Mouse (Mus musculus) liver, postnatal 0 days (tissue): ENCODE measurements around the gene Gm5475. TPM values are rescaled to one million over a fixed set of nuclear protein-coding genes. Genes with fewer than 3 reads are reported as not detected.

Experiments used
- ATAC-seq: fragments of 200-750 bp; cut with Nextera tagmentation; 2 replicates; pipeline ENCODE4 v1.8.0; 2017; ENCODE audit warnings: mild to moderate bottlenecking, moderate library complexity
- DNase-seq: peaks from one replicate; pipeline ENCODE4 v3.0.0-alpha.2; 2016
- H3K27ac ChIP-seq: fragments of 300-500 bp; sonication (generic); 2 replicates; pipeline ENCODE4 v1.5.1; 2014; ENCODE audit warnings: antibody characterized with exemption, moderate library complexity, mild to moderate bottlenecking, low read depth
- H3K27me3 ChIP-seq: fragments of 300-500 bp; sonication (generic); 2 replicates; pipeline ENCODE4 v1.6.1; 2014; ENCODE audit warnings: low read length, control low read depth, mixed read lengths; ENCODE audit not compliant: insufficient read depth
- H3K36me3 ChIP-seq: fragments of 300-500 bp; sonication (generic); replicated peaks from 2 replicates; pipeline ENCODE4 v1.6.1; 2014; ENCODE audit warnings: mild to moderate bottlenecking, control low read depth, low read length, moderate library complexity, mixed read lengths; ENCODE audit not compliant: insufficient read depth
- H3K4me1 ChIP-seq: fragments of 300-500 bp; sonication (generic); 2 replicates; pipeline ENCODE4 v1.6.1; 2014; ENCODE audit warnings: antibody characterized with exemption, mild to moderate bottlenecking, control low read depth; ENCODE audit not compliant: insufficient read depth
- H3K4me2 ChIP-seq: fragments of 300-500 bp; sonication (generic); 2 replicates; pipeline ENCODE4 v1.6.1; 2014; ENCODE audit warnings: low read depth, mild to moderate bottlenecking, low read length, moderate library complexity, mixed read lengths
- H3K4me3 ChIP-seq: fragments of 300-500 bp; sonication (generic); 2 replicates; pipeline ENCODE4 v1.5.1; 2014; ENCODE audit warnings: low read depth, low read length
- H3K9ac ChIP-seq: fragments of 300-500 bp; sonication (generic); replicated peaks from 2 replicates; pipeline ENCODE4 v1.6.1; 2014; ENCODE audit warnings: mild to moderate bottlenecking, moderate library complexity
- H3K9me3 ChIP-seq: fragments of 300-500 bp; sonication (generic); 2 replicates; pipeline ENCODE4 v1.6.1; 2016; ENCODE audit warnings: mild to moderate bottlenecking, control low read depth, low read length, mixed read lengths
- CTCF ChIP-seq: sonication (generic); IDR thresholded peaks from 2 replicates; pipeline ENCODE4 v1.5.1; 2016; ENCODE audit warnings: antibody characterized with exemption, low read depth
- EP300 ChIP-seq: IDR thresholded peaks from 2 replicates; pipeline ENCODE4 v1.6.1; 2016; ENCODE audit warnings: antibody characterized with exemption, low read depth, mild to moderate bottlenecking
- WGBS: fragments of 180-500 bp; shearing (Covaris S2); extraction: QIAGEN DNeasy Blood & Tissue Kit; methylation state at CpG from one replicate; pipeline ENCODE4 v1.1.7; 2014; ENCODE audit not compliant: insufficient replicate concordance; 5-methylcytosine and 5-hydroxymethylcytosine counted together
- polyA plus RNA-seq: library from polyadenylated mRNA; unstranded; fragments of >200 nt; fragmentation: Nextera tagmentation; extraction: Ambion mirVana; gene quantifications from 2 replicates; pipeline ENCODE4 v1.2.1, GENCODE M21; 2015

Gm5475 gene
- polyA plus RNA-seq, 1 experiment from 2014 or later = 0.04 TPM

DNA sequence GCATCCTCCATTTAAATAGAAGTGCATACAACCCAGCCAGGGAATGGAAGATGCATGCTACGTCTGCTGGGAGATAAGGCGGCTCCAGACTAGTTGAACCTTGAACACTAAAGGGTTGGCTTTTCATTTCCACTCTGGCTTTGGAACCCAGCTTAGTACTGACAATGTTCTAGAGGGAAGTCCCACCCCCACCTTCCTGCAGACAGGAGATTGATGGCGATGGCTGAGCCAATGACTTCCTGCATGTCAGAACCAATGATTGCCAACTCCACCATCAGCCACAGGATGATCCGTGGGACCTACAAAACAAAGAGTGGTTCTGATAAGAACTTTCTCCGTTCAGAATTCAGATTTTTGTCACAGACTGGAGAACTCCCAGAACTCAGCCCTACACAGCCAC, 15.9 kb upstream of the Gm5475 start:
- 37% methylated on average over 5 of the region's 5 CpGs for WGBS
- Histone ChIP-seq H3K4me1 (peaks cover 18% of the 10 kb centered on the region), H3K9me3 (no peaks in the 10 kb centered on the region), H3K36me3 (peaks cover 76% of the 10 kb centered on the region), H3K4me2 (no peak overlapping the region), H3K27me3 (no peaks in the 10 kb centered on the region), H3K4me3 (no peak overlapping the region), H3K9ac (no peak overlapping the region), H3K27ac (no peak overlapping the region)
- DNase-seq = no peak
- no peak for ATAC-seq
- TF ChIP-seq CTCF = no peak
- no peak for TF ChIP-seq EP300

DNA sequence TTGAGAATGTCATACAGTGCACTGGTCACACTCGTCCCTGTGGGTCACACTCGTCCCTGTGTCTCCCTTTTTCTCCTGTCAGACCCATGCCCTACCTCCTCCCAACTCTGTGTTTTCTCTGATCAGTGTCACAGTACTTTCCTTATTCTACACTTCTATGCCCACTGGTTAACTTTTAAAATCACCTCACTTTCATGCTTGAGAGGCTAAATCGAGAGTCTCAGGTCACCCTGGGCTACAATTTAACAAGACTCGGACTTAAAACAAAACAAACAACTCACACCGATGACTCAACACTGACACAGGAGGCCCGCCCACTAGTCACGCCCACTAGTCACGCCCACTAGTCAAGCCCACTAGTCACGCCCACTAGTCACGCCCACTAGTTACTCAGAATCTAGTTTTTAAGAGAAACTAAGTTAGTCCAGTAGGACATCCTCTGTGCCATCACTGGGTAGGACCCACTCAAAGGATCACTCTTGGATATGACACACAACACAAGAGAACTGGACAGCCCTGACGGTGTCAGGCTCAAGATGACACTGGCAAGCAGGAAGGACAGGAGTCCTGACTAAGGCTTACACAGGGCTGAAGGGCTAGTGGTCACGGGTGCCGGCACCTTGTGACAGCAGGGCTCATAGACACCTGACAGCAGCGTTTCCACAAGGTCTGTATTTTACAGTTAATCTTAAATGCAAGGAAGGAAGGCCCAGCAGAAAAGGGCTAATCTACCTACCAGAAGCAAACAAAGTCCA, 10.9 kb upstream of the Gm5475 start:
- H3K4me3 ChIP-seq = 0 out of 2 replicates have a peak overlapping the region, but pooled peaks have one; percentile 7
- TF ChIP-seq CTCF (no peak), EP300 (no peak; the same call in 1 of the 2 replicates)
- WGBS = 38% methylated on average over 14 of the region's 14 CpGs
- peak overlapping the region; percentile 54 for H3K4me2 ChIP-seq
- H3K27ac ChIP-seq = peak overlapping the region; percentile 80
- H3K4me1 ChIP-seq = peaks cover 35% of the 10 kb centered on the region
- DNase-seq = peak; percentile 93
- no peaks in the 10 kb centered on the region for H3K9me3 ChIP-seq
- peak; percentile 91 for ATAC-seq
- H3K36me3 ChIP-seq = peaks cover 40% of the 10 kb centered on the region
- peak overlapping the region; percentile 52; the same call in 1 of the 2 replicates for H3K9ac ChIP-seq
- H3K27me3 ChIP-seq = no peaks in the 10 kb centered on the region

DNA sequence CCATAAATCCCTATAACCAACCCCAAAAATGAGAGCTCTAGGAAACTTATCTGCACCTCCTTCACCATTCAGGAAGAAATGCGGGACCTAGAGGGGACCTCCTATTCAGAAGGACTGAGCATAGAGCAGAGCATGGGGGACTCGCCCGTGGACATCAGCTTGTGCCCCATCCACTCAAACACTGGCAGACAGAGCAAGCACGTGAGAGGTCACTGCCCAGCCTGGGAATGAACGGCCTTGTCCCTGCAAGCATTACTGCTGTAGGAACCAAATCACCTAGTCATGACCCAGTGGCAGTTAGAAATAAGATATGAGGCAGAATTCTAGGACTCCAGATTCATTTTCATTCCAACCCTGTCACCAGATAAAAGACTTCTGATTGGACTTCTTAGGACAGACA, 10.2 kb upstream of the Gm5475 start:
- peaks cover 38% of the 10 kb centered on the region for H3K36me3 ChIP-seq
- H3K9me3 ChIP-seq = no peaks in the 10 kb centered on the region
- H3K4me1 ChIP-seq = peaks cover 39% of the 10 kb centered on the region
- no peak overlapping the region for H3K4me3 ChIP-seq
- H3K27me3 ChIP-seq = no peaks in the 10 kb centered on the region
- ATAC-seq = no peak
- no peak overlapping the region for H3K4me2 ChIP-seq
- TF ChIP-seq CTCF (no peak), EP300 (no peak)
- no peak for DNase-seq
- H3K27ac ChIP-seq = peak overlapping the region; percentile 50
- no peak overlapping the region for H3K9ac ChIP-seq
- WGBS = 84% methylated on average over 5 of the region's 5 CpGs

DNA sequence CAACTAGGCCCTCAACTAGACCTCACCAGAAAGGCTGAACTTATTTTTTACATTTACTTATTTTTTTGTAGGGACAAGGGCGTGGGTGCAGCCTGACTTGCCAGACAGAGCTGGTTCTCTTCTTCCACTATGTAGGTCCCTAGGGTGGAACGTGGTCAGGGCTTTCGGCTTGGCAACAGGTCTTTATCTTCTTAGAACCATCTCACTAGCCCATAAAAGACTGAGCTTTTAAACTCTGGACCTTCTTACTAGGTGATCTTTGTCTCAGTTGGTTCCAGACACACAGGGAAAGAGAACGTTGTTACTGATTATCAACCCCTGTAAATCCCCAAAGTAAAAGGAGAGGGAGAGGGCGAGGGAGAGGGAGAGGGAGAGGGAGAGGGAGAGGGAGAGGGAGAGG, 8.6 kb upstream of the Gm5475 start:
- Histone ChIP-seq H3K9me3 (no peaks in the 10 kb centered on the region), H3K4me3 (no peak overlapping the region), H3K27ac (no peak overlapping the region), H3K4me1 (peaks cover 46% of the 10 kb centered on the region), H3K27me3 (no peaks in the 10 kb centered on the region), H3K9ac (no peak overlapping the region), H3K36me3 (peaks cover 24% of the 10 kb centered on the region), H3K4me2 (no peak overlapping the region)
- ATAC-seq (no peak), DNase-seq (no peak)
- TF ChIP-seq CTCF (no peak), EP300 (no peak)
- WGBS = 62% methylated on average over 4 of the region's 5 CpGs

DNA sequence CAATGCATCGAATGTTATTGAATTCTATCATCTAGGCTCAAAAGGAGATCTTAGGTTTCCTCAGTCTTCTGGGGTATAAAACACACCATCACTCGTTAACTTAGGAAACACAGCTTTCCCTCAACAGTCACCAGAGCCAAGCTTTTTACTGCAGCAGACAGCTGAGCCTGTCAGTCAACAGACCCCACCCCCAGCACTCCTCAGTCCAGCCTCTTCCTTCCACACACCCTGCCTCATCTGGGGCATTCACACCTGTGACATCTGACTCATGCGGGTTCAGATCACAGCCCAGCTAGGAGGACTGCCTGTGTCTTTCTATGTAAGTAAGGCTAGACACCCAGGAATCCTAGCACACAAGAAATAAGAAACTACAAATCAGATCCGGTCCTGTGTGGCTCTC, 7.9 kb upstream of the Gm5475 start:
- TF ChIP-seq CTCF (no peak), EP300 (no peak)
- H3K9me3 ChIP-seq = no peaks in the 10 kb centered on the region
- no peaks in the 10 kb centered on the region for H3K27me3 ChIP-seq
- H3K27ac ChIP-seq = peak overlapping the region; percentile 34; the same call in 1 of the 2 replicates
- no peak overlapping the region for H3K4me3 ChIP-seq
- H3K36me3 ChIP-seq = peaks cover 19% of the 10 kb centered on the region
- no peak overlapping the region for H3K4me2 ChIP-seq
- ATAC-seq (peak; percentile 25; the same call in 1 of the 2 replicates), DNase-seq (no peak)
- H3K4me1 ChIP-seq = peaks cover 49% of the 10 kb centered on the region
- H3K9ac ChIP-seq = 0 out of 2 replicates have a peak overlapping the region, but pooled peaks have one; percentile 21
- 58% methylated on average over 4 of the region's 4 CpGs for WGBS

DNA sequence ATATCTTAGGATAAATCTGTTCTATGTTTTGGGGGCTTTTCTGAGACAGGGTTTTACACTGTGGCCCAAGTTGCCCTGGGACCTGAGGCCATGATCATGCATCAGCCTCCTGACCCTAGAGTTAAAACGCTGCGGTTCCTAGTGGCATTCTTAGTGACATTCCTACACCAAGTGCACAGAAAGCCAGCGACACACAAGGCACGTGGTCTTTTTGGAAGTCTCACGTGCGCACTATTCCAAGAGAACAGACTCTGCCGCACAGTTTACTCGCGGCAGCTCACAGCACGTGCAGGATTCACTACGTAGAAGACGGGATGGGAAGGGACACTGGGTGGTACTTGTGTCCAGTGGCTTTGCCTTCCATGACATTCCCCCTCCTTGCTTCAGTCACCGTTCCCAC, 7.0 kb upstream of the Gm5475 start:
- Histone ChIP-seq H3K9ac (no peak overlapping the region), H3K4me3 (no peak overlapping the region), H3K27ac (no peak overlapping the region), H3K4me2 (no peak overlapping the region), H3K27me3 (no peaks in the 10 kb centered on the region), H3K36me3 (peaks cover 13% of the 10 kb centered on the region), H3K9me3 (no peaks in the 10 kb centered on the region), H3K4me1 (peaks cover 58% of the 10 kb centered on the region)
- no peak for ATAC-seq
- DNase-seq = no peak
- WGBS = 93% methylated on average over 13 of the region's 13 CpGs
- TF ChIP-seq EP300 = no peak
- TF ChIP-seq CTCF = no peak
